Mouse (Mus musculus) left cerebral cortex, postnatal 4 days (tissue): Measurements from ENCODE around the gene Nup98. TPM values are rescaled to one million over a fixed set of nuclear protein-coding genes. Genes with fewer than 3 reads are reported as not detected.

Experiments used
- DNase-seq: peaks from one replicate; pipeline ENCODE4 v3.0.0-alpha.2; 2022
- intact Hi-C: fragments of 180-260 bp; cut with DNase I; formaldehyde crosslinking; loops from one replicate; pipeline ENCODE4 v1.15.1; 2025
- total RNA-seq, 2 experiments: library from RNA; stranded (reverse); gene quantifications; 2 replicates each; pipeline ENCODE4 v1.2.3; 2021

The Nup98 gene
- total RNA-seq, 2 experiments from 2014 or later, result 39.4 to 41.2 TPM

GRCm38 (mm10) chr7:102238686-102239286, 28.8 kb upstream of the Nup98 start:
- intact Hi-C loops, result no loop called here

GRCm38 (mm10) chr7:102233059-102233458, 23.1 kb upstream of the Nup98 start:
- no peak for DNase-seq
- intact Hi-C loops, result no loop called here

More at GRCm38 (mm10) chr7:102238686-102239286, 28.8 kb upstream of the Nup98 start:
- DNase-seq, result no peak

- DNase-seq, result no peak
- intact Hi-C loops, result no loop called here
Measured at GRCm38 (mm10) chr7:102229814-102230213, 19.8 kb upstream of the Nup98 start.

GRCm38 (mm10) chr7:102228049-102228670, 18.2 kb upstream of the Nup98 start:
- intact Hi-C loops, result no loop called here
- DNase-seq, result no peak

GRCm38 (mm10) chr7:102226051-102226450, 16.1 kb upstream of the Nup98 start:
- no peak for DNase-seq

GRCm38 (mm10) chr7:102223883-102224738, 14.1 kb upstream of the Nup98 start:
- DNase-seq, result no peak
- intact Hi-C loops, result no loop called here

More at GRCm38 (mm10) chr7:102226051-102226450, 16.1 kb upstream of the Nup98 start:
- intact Hi-C loops, result no loop called here

- intact Hi-C loops, result no loop called here
- DNase-seq, result peak; percentile 62
Measured at GRCm38 (mm10) chr7:102222830-102223556, 13.0 kb upstream of the Nup98 start.

GRCm38 (mm10) chr7:102222336-102222735, 12.4 kb upstream of the Nup98 start:
- DNase-seq, result peak; percentile 48
- intact Hi-C loops, result no loop called here

GRCm38 (mm10) chr7:102221899-102222298, 11.9 kb upstream of the Nup98 start:
- no peak for DNase-seq
- intact Hi-C loops, result no loop called here

- DNase-seq, result no peak
- intact Hi-C loops, result no loop called here
Measured at GRCm38 (mm10) chr7:102211071-102211470, 1.1 kb upstream of the Nup98 start.

GRCm38 (mm10) chr7:102208806-102209363, 1.1 kb downstream of the Nup98 start:
- DNase-seq, result no peak
- intact Hi-C loops, result no loop called here

- DNase-seq, result no peak
- intact Hi-C loops, result no loop called here
Measured at GRCm38 (mm10) chr7:102205646-102206045, 4.3 kb downstream of the Nup98 start.

GRCm38 (mm10) chr7:102204296-102204857, 5.6 kb downstream of the Nup98 start:
- DNase-seq, result no peak
- intact Hi-C loops, result no loop called here

- DNase-seq, result no peak
- intact Hi-C loops, result no loop called here
Measured at GRCm38 (mm10) chr7:102200996-102201785, 8.8 kb downstream of the Nup98 start.

- intact Hi-C loops, result no loop called here
- no peak for DNase-seq
Measured at GRCm38 (mm10) chr7:102200576-102200975, 9.4 kb downstream of the Nup98 start.

GRCm38 (mm10) chr7:102192356-102192755, 17.6 kb downstream of the Nup98 start:
- intact Hi-C loops, result loop anchor here (2.0 kb wide), 1 partner anchor 54 kb away; no protein-coding TSS in a partner anchor
- DNase-seq, result no peak

GRCm38 (mm10) chr7:102183849-102184248, 26.1 kb downstream of the Nup98 start:
- no peak for DNase-seq
- intact Hi-C loops, result no loop called here

GRCm38 (mm10) chr7:102170300-102170699, 39.7 kb downstream of the Nup98 start:
- DNase-seq, result no peak
- intact Hi-C loops, result loop anchor here (10.0 kb wide), 1 partner anchor 45 kb away; no protein-coding TSS in a partner anchor

GRCm38 (mm10) chr7:102153691-102154090, 56.3 kb downstream of the Nup98 start:
- intact Hi-C loops, result no loop called here
- no peak for DNase-seq
